Mouse (Mus musculus) embryonic facial prominence, embryonic 14.5 days (tissue): ENCODE results near the gene Gsta4. TPM values are rescaled to one million over a fixed set of nuclear protein-coding genes. Genes with fewer than 3 reads are reported as not detected.
A peak's percentile ranks its signal among the peaks of the same experiment; 100 is the strongest.
"Not testable (repeated sequence)": the region's sequence is repeated elsewhere in the genome, so short reads cannot be mapped to it uniquely, and the experiment has no call there.

Experiments used
- ATAC-seq: fragments of 200-750 bp; cut with Nextera tagmentation; 2 replicates; pipeline ENCODE4 v1.8.0; 2017; ENCODE audit warnings: low read depth, moderate number of reproducible peaks, moderate TSS enrichment
- DNase-seq: peaks from one replicate; pipeline ENCODE4 v3.0.0-alpha.2; 2015; ENCODE audit warnings: low spot score
- H3K27ac ChIP-seq: fragments of 300-500 bp; sonication (generic); replicated peaks from 2 replicates; pipeline ENCODE4 v1.5.1; 2014; ENCODE audit warnings: low read depth, mild to moderate bottlenecking, low read length, moderate library complexity
- H3K27me3 ChIP-seq: fragments of 300-500 bp; sonication (generic); replicated peaks from 2 replicates; pipeline ENCODE4 v1.6.1; 2014; ENCODE audit warnings: low read length; ENCODE audit not compliant: control insufficient read depth, insufficient read depth
- H3K36me3 ChIP-seq: fragments of 300-500 bp; sonication (generic); 2 replicates; pipeline ENCODE4 v1.6.1; 2014; ENCODE audit warnings: low read length, mixed read lengths; ENCODE audit not compliant: control insufficient read depth, insufficient read depth
- H3K4me1 ChIP-seq: fragments of 300-500 bp; sonication (generic); 2 replicates; pipeline ENCODE4 v1.6.1; 2014; ENCODE audit warnings: antibody characterized with exemption, low read length; ENCODE audit not compliant: control insufficient read depth, insufficient read depth
- H3K4me2 ChIP-seq: fragments of 300-500 bp; sonication (generic); 2 replicates; pipeline ENCODE4 v1.6.1; 2014; ENCODE audit warnings: low read depth, mild to moderate bottlenecking, low read length, moderate library complexity, mixed read lengths
- H3K4me3 ChIP-seq: fragments of 300-500 bp; sonication (generic); 2 replicates; pipeline ENCODE4 v1.5.1; 2014; ENCODE audit warnings: low read depth, mild to moderate bottlenecking, low read length
- H3K9ac ChIP-seq: fragments of 300-500 bp; sonication (generic); 2 replicates; pipeline ENCODE4 v1.6.1; 2014; ENCODE audit warnings: low read depth, mild to moderate bottlenecking, low read length, moderate library complexity, mixed read lengths
- H3K9me3 ChIP-seq: fragments of 300-500 bp; sonication (generic); 2 replicates; pipeline ENCODE4 v1.6.1; 2016; ENCODE audit warnings: low read length; ENCODE audit not compliant: control insufficient read depth
- WGBS: fragments of 180-500 bp; shearing (Covaris S2); extraction: QIAGEN DNeasy Blood & Tissue Kit; methylation state at CpG from one replicate; pipeline ENCODE4 v1.1.7; 2014; 5-methylcytosine and 5-hydroxymethylcytosine counted together
- polyA plus RNA-seq: library from polyadenylated mRNA; unstranded; fragments of >200 nt; fragmentation: Nextera tagmentation; extraction: Ambion mirVana; gene quantifications from 2 replicates; pipeline ENCODE4 v1.2.1, GENCODE M21; 2014

The Gsta4 gene
- polyA plus RNA-seq, 1 experiment from 2014 or later, result 70.7 TPM

DNA sequence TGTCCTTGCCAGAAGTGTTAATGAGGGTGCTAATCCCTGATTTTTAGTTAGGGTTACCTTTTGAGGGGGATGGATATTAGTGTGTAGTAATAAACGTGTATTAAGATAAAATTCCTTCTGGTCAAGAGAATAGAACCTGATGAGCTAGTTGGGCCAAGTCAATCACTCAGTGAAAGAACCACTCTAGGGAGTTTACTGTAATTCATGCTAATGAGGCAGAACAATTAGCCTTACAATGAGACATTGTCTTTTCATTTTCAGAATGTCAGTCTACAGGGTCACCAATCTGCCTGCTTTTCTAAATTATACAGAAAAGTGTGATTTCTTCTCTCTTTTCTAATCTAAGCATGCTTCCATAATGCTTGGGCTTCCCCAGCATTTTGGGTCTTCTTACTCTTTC is 8.6 kb upstream of the Gsta4 start:
- H3K27ac ChIP-seq, result no peak overlapping the region
- no peaks in the 10 kb centered on the region for H3K4me1 ChIP-seq
- no peak for DNase-seq
- no peak overlapping the region for H3K4me3 ChIP-seq
- H3K4me2 ChIP-seq, result no peak overlapping the region
- H3K27me3 ChIP-seq, result no peaks in the 10 kb centered on the region
- peaks cover 4% of the 10 kb centered on the region; the same call in 1 of the 2 replicates for H3K36me3 ChIP-seq
- 38% methylated on average over 1 of the region's 1 CpGs for WGBS
- H3K9ac ChIP-seq, result no peak overlapping the region
- no peak for ATAC-seq
- 0 out of 2 replicates have a peak, but pooled peaks cover 3% of the 10 kb centered on the region for H3K9me3 ChIP-seq

GRCm38 (mm10) chr9:78174925-78175276 is 7.7 kb upstream of the Gsta4 start:
- H3K4me3 ChIP-seq, H3K36me3 ChIP-seq, H3K27me3 ChIP-seq, H3K9me3 ChIP-seq, H3K9ac ChIP-seq, H3K4me2 ChIP-seq, H3K27ac ChIP-seq, H3K4me1 ChIP-seq, DNase-seq: not testable (repeated sequence)
- 32% methylated on average over 3 of the region's 3 CpGs for WGBS
- peak; percentile 17; the same call in 1 of the 2 replicates for ATAC-seq

GRCm38 (mm10) chr9:78175277-78176200 is 7.0 kb upstream of the Gsta4 start:
- Histone ChIP-seq H3K4me2 (peak overlapping the region; percentile 63), H3K4me1 (no peaks in the 10 kb centered on the region), H3K4me3 (peak overlapping the region; percentile 56), H3K27ac (peak overlapping the region; percentile 97), H3K36me3 (no peaks in the 10 kb centered on the region), H3K9me3 (0 out of 2 replicates have a peak, but pooled peaks cover 3% of the 10 kb centered on the region), H3K27me3 (no peaks in the 10 kb centered on the region), H3K9ac (peak overlapping the region; percentile 77)
- ATAC-seq (peak; percentile 98), DNase-seq (peak; percentile 98)
- WGBS, result under 1% methylated on average over 49 of the region's 58 CpGs

DNA sequence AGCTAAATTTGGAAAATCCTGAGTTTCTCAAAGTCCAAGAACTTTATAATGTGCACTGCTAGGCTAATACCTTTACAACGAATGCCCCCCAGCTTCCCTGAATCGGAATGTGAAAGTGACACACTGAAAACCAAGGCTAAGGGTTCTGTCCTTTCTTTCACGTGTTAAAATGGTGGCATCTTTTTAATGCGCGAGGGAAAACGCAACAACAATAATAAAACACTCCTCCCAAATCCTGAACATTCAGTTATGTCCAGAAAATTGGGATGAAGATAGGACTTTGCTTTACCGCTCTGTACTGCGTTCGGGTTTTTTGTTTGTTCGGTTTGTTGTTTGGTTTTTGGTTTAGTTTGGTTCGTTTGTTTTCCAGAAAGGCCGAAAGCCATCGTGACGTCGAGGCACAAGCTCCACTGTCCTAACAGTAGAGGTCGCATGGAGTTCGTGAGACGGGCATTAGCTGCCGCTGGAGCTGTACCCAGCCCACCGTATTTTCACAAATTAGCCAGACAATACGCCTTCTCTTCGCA is 6.3 kb upstream of the Gsta4 start:
- no peaks in the 10 kb centered on the region for H3K36me3 ChIP-seq
- peak; percentile 95 for DNase-seq
- no peaks in the 10 kb centered on the region for H3K4me1 ChIP-seq
- H3K4me3 ChIP-seq, result peak overlapping the region; percentile 56
- ATAC-seq, result peak; percentile 79
- H3K4me2 ChIP-seq, result peak overlapping the region; percentile 63
- H3K27me3 ChIP-seq, result no peaks in the 10 kb centered on the region
- peak overlapping the region; percentile 97 for H3K27ac ChIP-seq
- H3K9ac ChIP-seq, result peak overlapping the region; percentile 77
- H3K9me3 ChIP-seq, result 0 out of 2 replicates have a peak, but pooled peaks cover 3% of the 10 kb centered on the region
- WGBS, result under 1% methylated on average over 22 of the region's 22 CpGs

- no peaks in the 10 kb centered on the region for H3K4me1 ChIP-seq
- peak; percentile 50 for DNase-seq
- H3K4me3 ChIP-seq, result peak overlapping the region; percentile 56
- H3K4me2 ChIP-seq, result peak overlapping the region; percentile 63
- no peaks in the 10 kb centered on the region for H3K27me3 ChIP-seq
- H3K9me3 ChIP-seq, result 0 out of 2 replicates have a peak, but pooled peaks cover 3% of the 10 kb centered on the region
- no peaks in the 10 kb centered on the region for H3K36me3 ChIP-seq
- WGBS, result 27% methylated on average over 7 of the region's 7 CpGs
- ATAC-seq, result no peak
- H3K27ac ChIP-seq, result peak overlapping the region; percentile 97
- peak overlapping the region; percentile 77 for H3K9ac ChIP-seq
Measured at GRCm38 (mm10) chr9:78176831-78177230, 5.7 kb upstream of the Gsta4 start.

GRCm38 (mm10) chr9:78178197-78178596 is 4.4 kb upstream of the Gsta4 start:
- no peaks in the 10 kb centered on the region for H3K4me1 ChIP-seq
- H3K4me2 ChIP-seq, result no peak overlapping the region
- no peak for DNase-seq
- WGBS, result 74% methylated on average over 5 of the region's 5 CpGs
- no peak overlapping the region for H3K9ac ChIP-seq
- no peak overlapping the region for H3K4me3 ChIP-seq
- no peak for ATAC-seq
- H3K9me3 ChIP-seq, result no peaks in the 10 kb centered on the region
- H3K36me3 ChIP-seq, result no peaks in the 10 kb centered on the region
- no peak overlapping the region for H3K27ac ChIP-seq
- H3K27me3 ChIP-seq, result no peaks in the 10 kb centered on the region

DNA sequence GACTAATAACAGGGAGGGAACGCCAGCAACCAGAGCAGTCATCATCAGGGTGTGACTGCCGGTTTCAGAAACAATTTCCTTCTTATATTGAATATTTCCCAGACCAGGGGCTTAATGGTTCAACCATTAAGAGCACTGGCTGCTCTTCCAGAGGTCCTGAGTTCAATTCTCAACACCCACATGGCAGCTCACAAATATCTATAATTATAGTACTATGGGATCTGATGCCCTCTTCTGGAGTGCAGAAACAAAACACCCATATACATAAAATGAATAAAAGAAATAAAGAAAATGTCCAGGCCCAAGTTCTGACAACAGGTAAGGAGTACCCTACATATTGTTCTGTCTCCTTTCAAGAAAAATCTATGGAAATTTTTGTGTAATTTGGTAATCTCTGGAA is 3.5 kb upstream of the Gsta4 start:
- DNase-seq, result no peak
- H3K27ac ChIP-seq, result no peak overlapping the region

DNA sequence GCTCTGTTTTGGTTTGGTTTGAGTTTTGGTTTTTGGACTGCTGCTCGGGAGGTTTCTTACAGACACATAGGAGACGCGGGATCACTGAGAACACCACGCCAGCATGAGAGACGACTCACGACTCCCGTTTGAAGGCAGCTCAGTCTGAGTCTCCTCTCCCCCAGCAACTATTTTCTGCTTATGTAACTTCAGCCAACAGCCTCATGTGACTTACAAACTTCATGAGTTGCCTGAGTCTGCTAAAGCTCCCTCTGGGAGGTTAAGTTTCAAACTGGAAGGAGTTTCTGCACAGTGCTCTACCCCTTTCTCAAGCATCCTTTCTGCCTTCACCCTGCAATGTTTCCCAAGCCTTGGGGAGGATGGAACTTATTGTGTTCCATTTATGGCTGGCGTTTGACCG is 3.1 kb downstream of the Gsta4 start:
- WGBS, result 63% methylated on average over 9 of the region's 9 CpGs
- Histone ChIP-seq H3K4me1 (peaks cover 2% of the 10 kb centered on the region; the same call in 1 of the 2 replicates), H3K36me3 (no peaks in the 10 kb centered on the region), H3K9me3 (no peaks in the 10 kb centered on the region), H3K9ac (no peak overlapping the region), H3K4me3 (no peak overlapping the region), H3K27me3 (no peaks in the 10 kb centered on the region), H3K27ac (no peak overlapping the region), H3K4me2 (no peak overlapping the region)
- DNase-seq, result peak; percentile 31
- ATAC-seq, result no peak

More for the DNA sequence above, 3.5 kb upstream of the Gsta4 start:
- no peaks in the 10 kb centered on the region for H3K4me1 ChIP-seq
- no peak overlapping the region for H3K4me2 ChIP-seq
- H3K4me3 ChIP-seq, result no peak overlapping the region
- H3K9ac ChIP-seq, result no peak overlapping the region
- no peaks in the 10 kb centered on the region for H3K36me3 ChIP-seq
- H3K27me3 ChIP-seq, result no peaks in the 10 kb centered on the region
- ATAC-seq, result no peak
- H3K9me3 ChIP-seq, result no peaks in the 10 kb centered on the region
- 71% methylated on average over 2 of the region's 2 CpGs for WGBS
